Mouse (Mus musculus) frontal cortex, adult 2 months (tissue): ENCODE results near the gene Ccdc144b. TPM values are rescaled to one million over a fixed set of nuclear protein-coding genes. Genes with fewer than 3 reads are reported as not detected.

Experiments
- DNase-seq, 2 experiments: peaks; one replicate each; pipeline ENCODE4 v3.0.0; 2022; ENCODE audit warnings: low spot score in 1 of 2; ENCODE audit errors: extremely low spot score in 1 of 2
- polyA plus RNA-seq: library from polyadenylated mRNA; depleted of rRNA; stranded (reverse); fragments of >200 nt; gene quantifications from 2 replicates; pipeline ENCODE4 v1.2.3, GENCODE M21; 2012; rRNA removed

Gene Ccdc144b
- polyA plus RNA-seq, result not detected in 2 replicates

DNA sequence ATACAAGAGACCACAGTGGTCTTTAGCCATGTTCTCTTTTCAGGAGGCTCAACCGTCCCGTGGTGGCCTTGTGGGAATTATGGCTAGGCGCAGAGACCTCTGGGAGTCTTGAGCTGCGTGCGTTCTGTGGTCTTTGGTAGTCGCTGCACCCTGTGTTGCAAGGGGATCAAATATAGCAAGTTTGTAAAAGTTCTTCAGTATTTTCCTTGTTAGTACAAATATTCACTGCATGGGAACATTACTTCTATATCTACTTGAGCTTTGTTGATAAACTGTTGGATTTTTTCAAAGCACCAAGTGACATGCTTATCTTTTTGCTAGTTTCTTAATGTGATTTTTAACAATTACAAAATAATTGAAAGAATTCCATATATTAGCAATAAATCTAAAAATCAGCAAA lies at the start of gene Ccdc144b:
Gene Ccdc144b (minus strand): TSS at position 101 of the 400 bp plus-strand sequence.
- no peak for DNase-seq

- no peak for DNase-seq
These were observed 42.0 kb upstream of the Ccdc144b start for GRCm38 (mm10) chr3:36095371-36095770.

DNA sequence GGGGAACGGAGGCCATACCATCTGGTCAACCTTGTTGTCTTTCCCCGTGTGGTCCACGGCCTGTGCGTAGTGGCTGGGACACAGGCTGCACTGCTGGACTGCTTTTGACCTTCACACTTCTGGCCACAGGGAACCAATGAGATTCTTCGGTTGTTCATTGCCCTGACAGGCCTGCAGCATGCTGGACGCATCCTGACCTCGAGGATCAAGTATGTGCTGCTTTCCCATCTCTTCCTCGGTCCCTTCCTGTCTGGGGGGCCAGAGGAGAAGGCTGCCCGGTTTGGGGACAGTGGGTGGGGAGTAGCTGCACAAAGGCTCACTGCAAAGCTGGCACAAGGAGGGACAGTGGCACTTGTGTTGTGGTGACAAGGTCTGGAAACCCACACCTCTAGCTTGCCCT lies 34.2 kb upstream of the Ccdc144b start:
- DNase-seq, result no peak

GRCm38 (mm10) chr3:36085394-36085793 lies 32.0 kb upstream of the Ccdc144b start:
- DNase-seq, result no peak

DNA sequence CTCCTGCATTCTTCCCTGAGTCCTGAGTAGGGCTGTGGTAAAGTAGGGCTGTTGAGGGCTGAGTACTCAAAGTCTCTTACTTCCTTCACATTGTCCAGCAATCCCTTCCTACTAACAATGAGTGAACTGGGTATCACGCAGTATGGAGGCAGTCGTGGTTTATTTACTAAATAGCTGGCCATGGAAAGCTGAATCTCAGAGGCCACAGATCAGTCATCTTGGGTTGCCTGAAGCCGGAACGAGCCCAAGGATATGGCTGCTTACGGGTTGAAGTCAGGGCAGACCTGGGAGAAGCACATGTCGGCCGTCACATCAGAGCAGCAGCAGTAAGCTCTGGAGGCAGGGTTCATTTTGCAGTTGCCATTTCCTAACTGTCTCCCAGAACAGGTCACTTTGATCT lies 30.0 kb upstream of the Ccdc144b start:
- DNase-seq, result no peak

DNA sequence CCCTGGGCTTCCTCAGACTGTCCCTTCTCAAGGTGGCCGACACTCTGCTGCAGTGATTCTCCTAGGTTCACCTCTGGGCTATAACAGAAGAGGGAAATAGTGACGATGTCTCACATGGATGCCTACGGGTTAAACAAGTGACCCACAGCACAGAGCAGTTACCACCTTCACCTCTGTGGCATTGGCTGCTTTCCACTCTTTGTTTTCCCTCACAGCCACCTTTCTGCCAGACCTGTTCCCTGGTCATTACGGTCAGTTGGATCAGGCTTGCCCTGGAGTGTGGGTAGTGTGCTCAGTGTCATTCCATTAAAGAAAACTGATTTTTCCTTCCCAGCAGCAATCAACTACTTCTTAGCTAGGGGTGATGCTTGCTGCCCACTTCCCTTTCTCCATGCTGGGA lies 29.5 kb upstream of the Ccdc144b start:
- DNase-seq, result no peak

GRCm38 (mm10) chr3:36080741-36081140 lies 27.4 kb upstream of the Ccdc144b start:
- DNase-seq, result no peak

GRCm38 (mm10) chr3:36079886-36080285 lies 26.5 kb upstream of the Ccdc144b start:
- DNase-seq, result no peak

GRCm38 (mm10) chr3:36077386-36077785 lies 24.0 kb upstream of the Ccdc144b start:
- DNase-seq, result no peak

- DNase-seq, result no peak
These were observed 22.1 kb upstream of the Ccdc144b start for GRCm38 (mm10) chr3:36075466-36075865.

DNA sequence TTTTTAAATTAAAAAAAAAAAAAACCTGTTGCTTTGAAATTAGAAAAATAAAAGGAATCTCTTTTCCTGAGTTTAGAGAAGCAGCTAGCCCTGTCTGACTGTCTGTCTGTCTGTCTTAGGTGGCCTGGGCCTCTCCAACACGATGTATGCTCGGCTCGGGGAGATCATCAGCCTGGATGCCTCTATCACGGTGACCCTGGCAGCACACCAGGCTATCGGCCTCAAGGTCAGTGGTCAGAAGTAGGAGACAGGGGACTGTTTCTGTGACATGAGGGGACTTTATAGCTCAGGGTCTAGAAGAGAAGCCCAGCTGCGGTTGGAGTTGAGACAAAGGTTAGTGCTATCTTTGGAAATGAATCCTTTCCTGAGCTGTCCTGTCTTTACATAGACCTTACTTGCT lies 20.9 kb upstream of the Ccdc144b start:
- DNase-seq, result no peak

DNA sequence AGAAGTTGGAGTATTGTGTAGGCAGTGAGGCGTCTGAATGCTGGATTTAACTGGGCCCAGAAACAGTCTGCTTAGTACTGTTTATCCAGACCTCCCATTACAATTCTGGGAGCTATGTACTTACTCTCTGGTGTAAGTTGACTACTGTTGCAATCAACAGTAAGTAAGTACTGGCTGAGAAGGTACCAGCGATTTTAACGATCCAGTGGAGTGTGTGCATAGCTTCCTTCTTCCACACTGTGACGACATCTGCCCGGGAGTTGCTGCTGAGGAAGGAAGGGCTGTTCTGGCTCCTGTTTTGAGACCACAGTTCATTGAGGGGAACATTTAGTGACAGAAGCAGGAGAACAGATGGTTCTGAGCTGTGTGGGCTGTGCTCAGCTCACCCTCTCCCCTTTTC lies 17.7 kb upstream of the Ccdc144b start:
- DNase-seq, result no peak

- DNase-seq, result no peak
These were observed 17.1 kb upstream of the Ccdc144b start for GRCm38 (mm10) chr3:36070436-36070835.

GRCm38 (mm10) chr3:36067731-36068130 lies 14.4 kb upstream of the Ccdc144b start:
- no peak for DNase-seq

GRCm38 (mm10) chr3:36065843-36066651 lies 12.7 kb upstream of the Ccdc144b start, which contains the start of gene Acad9:
Gene Acad9 (plus strand): TSS chr3:36065979.
- peak; percentile 94 to 98 for DNase-seq

DNA sequence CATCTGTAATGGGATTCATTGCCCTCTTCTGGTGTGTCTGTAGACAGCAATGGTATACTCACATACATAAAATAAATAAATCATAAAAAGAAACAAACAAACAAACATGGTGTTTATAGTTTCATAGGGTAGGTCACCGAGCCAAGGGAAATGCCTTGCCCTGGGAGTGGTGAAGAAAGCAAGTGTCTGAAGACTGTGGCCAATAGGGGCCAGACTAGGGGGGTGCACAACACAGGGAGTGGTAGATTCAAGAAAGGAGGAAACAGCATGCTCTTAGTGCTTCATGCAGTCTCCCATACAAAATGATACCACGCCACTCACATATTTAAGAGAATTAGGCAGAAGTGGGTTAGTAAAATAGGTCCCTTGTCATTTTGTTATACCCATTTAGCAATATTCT lies 11.8 kb upstream of the Ccdc144b start:
- no peak for DNase-seq

DNA sequence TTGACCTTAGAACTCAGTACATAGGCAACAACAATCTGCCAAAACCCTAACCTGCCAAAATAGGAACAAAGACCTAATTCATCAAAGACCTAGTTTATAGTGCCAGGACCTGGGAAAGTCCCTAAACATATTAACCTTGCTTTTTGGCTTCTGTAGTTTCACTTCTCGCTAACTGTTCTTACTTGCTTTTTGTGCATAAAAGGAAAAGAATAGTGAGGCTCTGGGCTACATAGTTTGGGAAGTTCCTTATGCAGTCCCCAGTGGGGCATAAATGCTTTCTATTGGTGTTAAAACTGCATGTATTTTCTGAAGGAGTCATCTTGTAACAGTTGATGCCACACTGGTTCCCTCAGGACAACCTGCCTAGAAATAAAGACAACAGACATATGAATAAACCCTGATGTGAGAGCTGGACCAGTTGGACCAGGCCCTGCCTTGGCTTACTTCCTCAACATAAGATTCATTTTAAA lies 11.3 kb upstream of the Ccdc144b start:
- no peak for DNase-seq

DNA sequence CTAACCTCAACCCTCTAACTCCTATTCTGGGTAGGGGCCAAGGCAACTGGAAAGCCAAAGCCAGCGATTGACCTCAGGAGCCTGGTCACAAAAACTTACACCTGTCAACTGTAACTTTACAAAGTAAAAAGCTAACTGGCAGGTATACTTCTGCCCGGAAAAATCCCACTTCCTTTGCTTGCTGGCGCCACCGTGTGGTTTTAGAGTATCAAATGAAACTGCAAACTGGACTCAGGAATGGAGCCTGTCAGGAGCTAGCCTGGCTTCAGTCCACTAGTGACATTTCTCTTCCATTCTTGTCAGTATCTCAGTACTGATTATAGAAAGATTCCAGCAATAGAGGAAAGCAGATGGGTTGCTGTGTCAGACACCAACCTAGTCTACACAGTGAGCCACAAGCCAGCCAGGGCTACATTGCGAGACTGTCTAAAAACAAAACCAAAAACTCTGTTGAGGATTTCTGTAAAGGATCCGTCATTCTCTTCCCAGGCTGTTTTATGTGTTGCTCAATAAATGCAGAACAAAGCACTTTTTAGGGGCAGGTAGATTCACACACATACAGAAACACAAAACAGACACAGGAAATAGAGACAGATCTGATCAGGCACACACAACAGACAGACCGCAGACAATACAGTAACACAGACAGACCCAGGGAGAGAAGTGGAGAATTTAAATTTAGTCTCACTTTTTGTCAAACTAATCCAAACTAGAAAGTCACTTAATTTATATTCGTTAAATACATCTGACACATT lies 6.9 kb upstream of the Ccdc144b start:
- peak in 1 of 2 experiments; percentile 79 for DNase-seq

- no peak for DNase-seq
These were observed 4.2 kb downstream of the Ccdc144b start for GRCm38 (mm10) chr3:36049106-36049505.

- DNase-seq, result no peak
These were observed 8.3 kb downstream of the Ccdc144b start for GRCm38 (mm10) chr3:36045086-36045485.

- no peak for DNase-seq
These were observed 8.8 kb downstream of the Ccdc144b start for GRCm38 (mm10) chr3:36044520-36044919.
